Mouse (Mus musculus): ENCODE measurements around the gene Sept10. TPM values are rescaled to one million over a fixed set of nuclear protein-coding genes. Genes with fewer than 3 reads are reported as not detected.

Gene Sept10
- polyA plus RNA-seq, 2 experiments: 40.1 to 48.8 TPM

- Histone ChIP-seq H3K27me3 (ENCODE audit: control insufficient read depth, insufficient read depth, low read length) (no peaks in the 10 kb centered on the region), H3K27ac (replicated peaks; ENCODE audit: low read depth, low read length) (no peak overlapping the region), H3K9ac (ENCODE audit: low read depth, low read length, severe bottlenecking) (no peak overlapping the region), H3K9me3 (ENCODE audit: control insufficient read depth, low read length) (no peaks in the 10 kb centered on the region), H3K4me1 (ENCODE audit: control insufficient read depth, insufficient read depth, low read length) (no peaks in the 10 kb centered on the region), H3K36me3 (ENCODE audit: control insufficient read depth, insufficient read depth, low read length) (0 out of 2 replicates have a peak, but pooled peaks cover 2% of the 10 kb centered on the region), H3K4me3 (replicated peaks; ENCODE audit: low read length) (no peak overlapping the region), H3K4me2 (replicated peaks; ENCODE audit: low read depth, low read length, severe bottlenecking) (no peak overlapping the region)
- DNase-seq (ENCODE audit: low spot score): no peak
- no peak for ATAC-seq (ENCODE audit: low FRiP score, low read depth)
- TF ChIP-seq POLR2A (IDR thresholded peaks at IDR 0.05; ENCODE audit: borderline replicate concordance, extremely low read depth, insufficient read depth, insufficient read length): no peak
- WGBS: 75% methylated on average over 3 of the region's 3 CpGs
These were observed 63.0 kb downstream of the Sept10 start for GRCm38 (mm10) chr10:59158627-59159026.

DNA sequence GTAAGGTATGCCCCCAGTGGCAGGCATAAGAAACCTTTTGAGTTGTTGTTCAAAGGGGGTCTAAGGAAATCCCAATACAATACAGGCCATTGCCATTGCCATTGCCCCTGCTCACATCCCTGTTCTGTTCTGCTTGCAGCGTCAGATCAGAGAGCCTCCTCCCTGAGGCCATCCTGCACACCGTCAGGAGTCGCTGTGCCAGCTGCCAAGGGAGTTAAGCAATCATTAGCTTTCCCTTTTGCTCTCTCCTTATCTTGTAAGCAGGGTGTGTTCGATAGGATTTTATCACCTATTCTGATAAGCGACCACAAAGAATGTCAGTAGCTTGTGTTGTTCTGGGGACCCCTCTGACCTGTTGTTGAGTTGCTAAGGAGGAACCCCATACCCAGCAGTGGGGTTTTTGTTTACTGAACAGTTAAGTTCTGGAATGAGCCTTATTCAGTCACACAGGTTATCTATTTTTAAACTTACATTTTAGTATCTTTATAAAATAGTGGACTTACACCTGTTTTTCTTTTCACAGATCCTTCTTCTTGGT lies 69.0 kb downstream of the Sept10 start:
- 74% methylated on average over 5 of the region's 5 CpGs for WGBS

DNA sequence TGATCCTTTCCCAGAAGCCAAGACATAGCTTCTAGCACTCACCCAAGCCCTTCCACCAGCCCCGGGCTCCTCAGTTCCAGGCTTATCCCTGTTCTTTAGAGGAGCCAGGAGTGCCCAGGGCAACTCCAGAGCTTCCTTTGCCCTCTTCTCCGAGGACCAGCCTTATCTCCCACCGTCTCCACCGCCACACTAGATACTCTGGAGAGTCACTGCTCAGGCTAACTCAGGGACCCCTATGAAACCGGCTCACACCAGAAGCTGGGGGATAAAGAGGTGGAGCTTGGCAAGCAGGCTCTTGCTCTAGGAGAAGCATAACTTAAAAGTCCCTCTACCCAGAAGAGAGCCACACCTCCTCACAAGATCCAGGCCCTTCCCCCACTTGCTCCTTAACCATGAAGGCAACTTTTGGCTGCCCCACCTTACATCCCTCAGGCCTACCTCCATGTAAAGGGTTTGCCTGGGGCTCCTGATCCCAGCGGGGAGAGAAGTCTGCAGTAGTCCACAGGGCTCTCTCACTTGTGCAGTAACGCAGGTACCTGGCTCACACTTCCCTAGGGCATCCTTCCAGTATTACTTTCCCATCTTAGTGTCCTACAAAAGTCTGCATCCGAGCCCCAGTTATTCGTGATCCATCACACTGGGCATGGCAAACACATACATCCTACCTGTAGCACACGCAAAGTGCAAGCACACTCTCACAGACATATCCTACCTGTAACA lies 70.5 kb downstream of the Sept10 start:
- H3K36me3 ChIP-seq (ENCODE audit: control insufficient read depth, insufficient read depth, low read length): no peaks in the 10 kb centered on the region
- no peak overlapping the region for H3K9ac ChIP-seq (ENCODE audit: low read depth, low read length, severe bottlenecking)
- H3K27ac ChIP-seq (replicated peaks; ENCODE audit: low read depth, low read length): no peak overlapping the region
- no peak overlapping the region for H3K4me3 ChIP-seq (replicated peaks; ENCODE audit: low read length)
- no peak for DNase-seq (ENCODE audit: low spot score)
- no peak for TF ChIP-seq POLR2A (IDR thresholded peaks at IDR 0.05; ENCODE audit: borderline replicate concordance, extremely low read depth, insufficient read depth, insufficient read length)
- 82% methylated on average over 10 of the region's 10 CpGs for WGBS
- H3K4me1 ChIP-seq (ENCODE audit: control insufficient read depth, insufficient read depth, low read length): peaks cover 3% of the 10 kb centered on the region; the same call in 1 of the 2 replicates
- peaks cover 4% of the 10 kb centered on the region; the same call in 1 of the 2 replicates for H3K9me3 ChIP-seq (ENCODE audit: control insufficient read depth, low read length)
- H3K27me3 ChIP-seq (ENCODE audit: control insufficient read depth, insufficient read depth, low read length): no peaks in the 10 kb centered on the region
- no peak for ATAC-seq (ENCODE audit: low FRiP score, low read depth)
- H3K4me2 ChIP-seq (replicated peaks; ENCODE audit: low read depth, low read length, severe bottlenecking): no peak overlapping the region

More for the DNA sequence above, 69.0 kb downstream of the Sept10 start:
- DNase-seq (ENCODE audit: low spot score) (no peak), ATAC-seq (ENCODE audit: low FRiP score, low read depth) (no peak)
- Histone ChIP-seq H3K4me2 (replicated peaks; ENCODE audit: low read depth, low read length, severe bottlenecking) (no peak overlapping the region), H3K4me1 (ENCODE audit: control insufficient read depth, insufficient read depth, low read length) (peaks cover 3% of the 10 kb centered on the region; the same call in 1 of the 2 replicates), H3K4me3 (replicated peaks; ENCODE audit: low read length) (no peak overlapping the region), H3K27me3 (ENCODE audit: control insufficient read depth, insufficient read depth, low read length) (no peaks in the 10 kb centered on the region), H3K27ac (replicated peaks; ENCODE audit: low read depth, low read length) (no peak overlapping the region), H3K9me3 (ENCODE audit: control insufficient read depth, low read length) (peaks cover 4% of the 10 kb centered on the region; the same call in 1 of the 2 replicates), H3K9ac (ENCODE audit: low read depth, low read length, severe bottlenecking) (no peak overlapping the region), H3K36me3 (ENCODE audit: control insufficient read depth, insufficient read depth, low read length) (no peaks in the 10 kb centered on the region)
- no peak for TF ChIP-seq POLR2A (IDR thresholded peaks at IDR 0.05; ENCODE audit: borderline replicate concordance, extremely low read depth, insufficient read depth, insufficient read length)

- no peaks in the 10 kb centered on the region for H3K36me3 ChIP-seq (ENCODE audit: control insufficient read depth, insufficient read depth, low read length)
- H3K27ac ChIP-seq (replicated peaks; ENCODE audit: low read depth, low read length): no peak overlapping the region
- peak overlapping the region; percentile 22; the same call in 1 of the 2 replicates for H3K4me2 ChIP-seq (replicated peaks; ENCODE audit: low read depth, low read length, severe bottlenecking)
- WGBS: 15% methylated on average over 8 of the region's 8 CpGs
- H3K9ac ChIP-seq (ENCODE audit: low read depth, low read length, severe bottlenecking): no peak overlapping the region
- peaks cover 4% of the 10 kb centered on the region; the same call in 1 of the 2 replicates for H3K9me3 ChIP-seq (ENCODE audit: control insufficient read depth, low read length)
- ATAC-seq (ENCODE audit: low FRiP score, low read depth) (peak; percentile 72; the same call in 1 of the 2 replicates), DNase-seq (ENCODE audit: low spot score) (peak; percentile 76)
- peaks cover 3% of the 10 kb centered on the region; the same call in 1 of the 2 replicates for H3K4me1 ChIP-seq (ENCODE audit: control insufficient read depth, insufficient read depth, low read length)
- TF ChIP-seq POLR2A (IDR thresholded peaks at IDR 0.05; ENCODE audit: borderline replicate concordance, extremely low read depth, insufficient read depth, insufficient read length): no peak
- H3K27me3 ChIP-seq (ENCODE audit: control insufficient read depth, insufficient read depth, low read length): no peaks in the 10 kb centered on the region
- no peak overlapping the region for H3K4me3 ChIP-seq (replicated peaks; ENCODE audit: low read length)
These were observed 71.7 kb downstream of the Sept10 start for GRCm38 (mm10) chr10:59149956-59150383.

GRCm38 (mm10) chr10:59133478-59134009 lies 88.1 kb downstream of the Sept10 start:
- WGBS: 62% methylated on average over 8 of the region's 8 CpGs
- Histone ChIP-seq H3K9me3 (ENCODE audit: control insufficient read depth, low read length) (no peaks in the 10 kb centered on the region), H3K9ac (ENCODE audit: low read depth, low read length, severe bottlenecking) (no peak overlapping the region), H3K27me3 (ENCODE audit: control insufficient read depth, insufficient read depth, low read length) (no peaks in the 10 kb centered on the region), H3K4me2 (replicated peaks; ENCODE audit: low read depth, low read length, severe bottlenecking) (no peak overlapping the region), H3K4me3 (replicated peaks; ENCODE audit: low read length) (no peak overlapping the region), H3K27ac (replicated peaks; ENCODE audit: low read depth, low read length) (no peak overlapping the region), H3K36me3 (ENCODE audit: control insufficient read depth, insufficient read depth, low read length) (no peaks in the 10 kb centered on the region), H3K4me1 (ENCODE audit: control insufficient read depth, insufficient read depth, low read length) (peaks cover 18% of the 10 kb centered on the region)
- no peak for TF ChIP-seq POLR2A (IDR thresholded peaks at IDR 0.05; ENCODE audit: borderline replicate concordance, extremely low read depth, insufficient read depth, insufficient read length)
- ATAC-seq (ENCODE audit: low FRiP score, low read depth) (no peak), DNase-seq (ENCODE audit: low spot score) (no peak)
